Mouse (Mus musculus) v-Abl transformed pro-B cells (cell line): ENCODE results near the gene Slc2a12.

Experiments used
- in situ Hi-C, 2 experiments: fragments of 400-800 bp; cut with MboI; formaldehyde crosslinking; loops; one replicate each; pipeline ENCODE4 v1.15.1; 2025; ENCODE audit not compliant: unreplicated experiment in 2 of 2

Slc2a12 gene

GRCm38 (mm10) chr10:22660286-22661000, 15.6 kb downstream of the Slc2a12 start:
- in situ Hi-C loops: no loop called here

- in situ Hi-C loops: no loop called here
Observed at GRCm38 (mm10) chr10:22668509-22668908, 23.7 kb downstream of the Slc2a12 start.

DNA sequence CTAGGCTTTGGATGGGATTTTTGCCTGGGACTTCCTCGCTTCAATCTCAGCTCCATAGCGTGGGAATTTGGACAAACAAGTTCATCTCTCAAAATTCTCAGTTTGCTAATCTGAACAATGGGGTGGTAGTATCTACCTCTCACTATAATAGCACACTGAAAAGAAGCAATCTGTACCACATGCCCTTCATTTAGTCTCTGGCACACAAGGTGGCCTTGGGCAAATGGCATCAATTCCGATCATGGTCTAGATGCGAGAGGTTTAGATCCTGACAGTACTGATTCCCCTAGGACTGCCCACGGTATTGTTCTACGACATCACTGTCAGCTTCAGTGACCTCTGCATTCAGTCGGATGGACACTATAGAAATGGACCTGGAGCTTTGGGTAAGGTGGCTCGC, 29.4 kb downstream of the Slc2a12 start:
- in situ Hi-C loops: no loop called here

- in situ Hi-C loops: no loop called here
Observed at GRCm38 (mm10) chr10:22675848-22676630, 31.2 kb downstream of the Slc2a12 start.

DNA sequence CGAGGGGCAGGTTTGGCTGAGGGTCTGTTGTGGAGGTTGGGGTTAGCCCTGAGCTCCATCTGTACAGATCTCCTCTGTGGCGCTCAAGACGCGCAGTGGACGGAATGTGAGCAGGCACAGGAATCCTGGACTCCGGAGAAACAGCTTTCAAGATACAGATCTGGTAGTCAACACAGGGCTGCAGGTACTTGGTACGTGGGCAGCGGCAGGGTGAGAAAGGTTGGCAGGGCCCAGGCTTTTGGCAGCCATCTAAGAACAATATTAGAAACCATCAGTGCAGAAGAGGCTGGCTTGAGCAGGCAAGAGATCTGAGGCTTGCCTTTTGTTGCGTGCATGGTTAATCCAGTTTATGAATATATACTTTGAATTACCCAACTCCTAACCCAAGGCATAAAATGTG, 51.4 kb downstream of the Slc2a12 start:
- in situ Hi-C loops: no loop called here

DNA sequence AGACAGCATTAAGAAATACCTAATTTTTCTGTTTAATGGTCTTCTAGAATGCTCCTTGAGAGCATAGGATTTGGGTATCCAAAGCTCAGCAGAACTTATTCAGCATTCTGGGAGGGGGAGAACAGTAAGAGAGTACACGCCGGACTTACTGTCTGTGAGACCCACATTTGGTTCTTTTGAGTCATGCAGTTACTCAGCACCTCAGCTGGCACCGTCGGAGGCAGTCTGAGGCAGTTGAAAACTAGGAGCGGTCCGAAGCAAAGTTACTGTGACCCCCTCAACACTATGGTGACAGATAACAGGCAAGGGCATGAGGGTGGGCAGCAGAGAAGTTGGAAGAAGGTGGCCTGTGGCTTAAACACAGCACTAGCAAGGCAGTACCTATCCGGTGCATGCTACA, 52.1 kb downstream of the Slc2a12 start:
- in situ Hi-C loops: no loop called here

DNA sequence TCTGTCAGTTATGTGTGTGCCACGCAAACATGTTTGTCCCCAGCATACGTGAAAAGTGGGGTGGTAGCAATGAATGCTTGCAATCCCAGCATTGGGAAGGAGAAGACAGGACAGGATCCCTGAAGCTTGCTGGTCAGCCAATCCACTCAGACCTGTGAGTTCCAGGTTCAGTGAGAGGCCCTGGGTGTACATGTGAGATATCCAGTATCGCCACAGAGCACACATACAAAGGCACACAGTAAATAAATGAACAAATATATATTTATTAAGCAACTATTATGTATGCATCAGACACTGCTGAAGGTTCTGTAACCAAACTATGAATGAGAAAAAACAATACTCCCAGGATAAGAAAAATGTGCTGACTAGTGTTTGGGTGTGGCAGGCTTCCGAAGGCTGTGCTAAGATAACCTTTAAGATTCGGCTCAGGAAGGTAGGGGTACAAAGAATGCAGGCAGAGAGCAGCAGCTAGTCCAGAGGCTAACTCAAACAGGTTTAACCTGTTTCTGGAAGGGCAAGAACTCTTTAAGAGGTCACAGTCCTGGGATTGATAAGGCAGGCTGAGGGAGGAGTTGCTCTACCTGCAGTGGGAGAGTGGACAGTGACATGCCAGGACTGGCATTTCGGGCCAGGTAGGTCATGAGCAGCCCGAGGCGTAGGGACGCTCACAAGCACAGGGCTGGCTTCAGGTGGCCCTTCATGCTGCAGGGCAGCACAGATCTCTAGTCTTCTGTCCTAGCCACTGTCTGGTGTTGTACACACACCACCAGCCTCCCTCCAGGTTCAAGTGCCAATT, 53.5 kb downstream of the Slc2a12 start:
- in situ Hi-C loops: no loop called here

DNA sequence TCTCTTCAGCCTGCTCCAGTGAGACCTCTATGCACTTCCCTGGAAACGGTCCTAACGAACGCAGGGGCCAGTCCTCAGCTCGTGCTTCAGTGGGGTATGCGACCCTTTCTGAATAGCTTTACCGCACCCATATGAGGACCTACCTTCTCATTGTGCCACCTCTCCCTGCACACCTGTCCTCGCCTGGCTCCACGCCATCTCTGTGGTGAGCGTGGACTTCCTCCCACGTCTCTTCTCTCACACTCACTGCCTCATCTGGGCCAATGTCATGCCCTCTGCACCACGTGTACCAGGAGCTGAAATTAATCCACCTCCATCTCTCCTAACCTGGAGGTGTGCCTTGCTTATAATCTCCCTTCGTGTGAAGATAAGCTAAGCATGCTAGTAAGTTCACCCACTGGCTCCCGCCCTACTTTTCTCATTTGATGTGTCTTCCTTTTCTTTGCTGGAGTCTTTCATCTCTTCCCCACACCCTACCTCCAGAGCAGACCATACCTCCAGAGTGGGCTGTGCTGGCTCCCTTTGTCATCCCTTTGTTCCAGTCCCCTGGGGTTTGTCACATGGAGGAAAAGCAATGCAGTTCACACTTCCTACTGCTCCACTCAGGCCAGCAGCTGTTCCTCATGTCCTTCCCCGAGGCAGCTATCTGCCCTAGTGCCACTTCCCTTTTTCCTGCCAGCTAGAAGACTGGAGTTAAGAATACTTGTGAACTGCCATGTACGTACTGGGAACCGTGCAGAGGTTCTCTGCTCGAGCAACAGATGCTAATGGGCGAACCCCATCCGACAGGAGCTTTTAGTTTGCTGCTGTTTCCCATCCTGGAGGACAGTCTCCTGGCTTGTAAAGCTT, 54.9 kb downstream of the Slc2a12 start:
- in situ Hi-C loops: loop anchor here (25.0 kb wide), 3 partner anchors 662 to 1088 kb away; partner anchors contain the start of genes Rps12 (in 1 of the 2) and Slc18b1 (in 1 of the 2)

DNA sequence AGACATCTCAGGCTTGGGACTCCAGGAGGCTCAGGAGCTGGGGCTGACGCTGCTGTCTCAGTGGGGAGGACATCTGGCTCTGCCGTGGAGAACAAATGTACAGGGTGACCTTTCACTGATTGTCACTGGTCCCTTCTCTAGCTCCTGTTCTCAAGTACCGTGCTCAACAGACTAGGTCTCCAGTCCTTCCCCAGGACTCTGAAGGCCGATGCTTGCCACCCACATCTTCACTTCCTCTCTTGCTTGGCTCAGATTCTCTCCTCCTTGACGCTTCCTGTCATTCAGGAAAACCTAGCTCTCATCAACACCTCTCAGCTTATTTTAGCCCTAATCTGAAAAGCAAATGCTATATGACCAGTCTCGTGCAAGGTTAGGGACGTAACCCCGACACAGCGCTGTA, 56.0 kb downstream of the Slc2a12 start:
- in situ Hi-C loops: loop anchor here (25.0 kb wide), 3 partner anchors 663 to 1087 kb away; partner anchors contain the start of genes Rps12 (in 1 of the 2) and Slc18b1 (in 1 of the 2)

DNA sequence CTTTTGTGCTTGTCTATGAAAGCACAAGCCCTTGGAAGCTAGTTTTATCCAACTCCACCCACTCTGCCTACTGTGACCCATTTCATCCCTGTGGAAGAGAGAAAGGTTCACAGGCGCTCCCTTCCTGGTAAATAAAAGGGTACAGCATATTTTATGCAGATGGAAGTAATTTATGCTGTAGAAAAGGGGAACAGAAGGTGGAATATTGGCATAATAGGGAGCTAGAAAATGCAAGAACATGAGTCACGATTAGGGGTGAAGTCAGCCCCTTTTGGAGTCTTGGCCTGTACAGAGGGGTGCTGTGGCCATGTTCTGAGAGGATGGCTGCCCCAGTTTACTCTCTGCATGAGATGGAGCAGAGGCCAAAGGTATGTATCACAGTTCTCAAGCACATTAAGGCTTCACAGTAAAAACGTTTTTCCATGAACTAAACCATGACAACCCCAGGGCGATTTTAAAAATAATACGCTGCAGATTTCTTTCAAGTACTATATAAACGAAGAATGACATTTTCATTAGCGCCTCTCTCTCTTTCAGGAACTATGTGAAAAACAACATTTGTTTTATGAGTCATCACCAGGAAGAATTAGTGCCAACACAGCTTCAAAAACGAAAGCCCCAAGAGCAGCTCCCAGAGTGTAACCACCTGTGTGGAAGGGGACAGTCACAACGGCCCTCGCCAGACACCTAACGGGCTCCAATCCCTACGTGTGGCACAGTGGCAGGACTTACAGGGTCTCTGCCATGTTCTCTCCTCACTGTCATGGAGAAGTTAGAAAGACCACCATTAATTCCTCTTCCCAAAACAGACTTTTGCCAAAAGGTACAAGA, 56.9 kb downstream of the Slc2a12 start:
- in situ Hi-C loops: loop anchor here (25.0 kb wide), 3 partner anchors 664 to 1086 kb away; partner anchors contain the start of genes Rps12 (in 1 of the 2) and Slc18b1 (in 1 of the 2)

DNA sequence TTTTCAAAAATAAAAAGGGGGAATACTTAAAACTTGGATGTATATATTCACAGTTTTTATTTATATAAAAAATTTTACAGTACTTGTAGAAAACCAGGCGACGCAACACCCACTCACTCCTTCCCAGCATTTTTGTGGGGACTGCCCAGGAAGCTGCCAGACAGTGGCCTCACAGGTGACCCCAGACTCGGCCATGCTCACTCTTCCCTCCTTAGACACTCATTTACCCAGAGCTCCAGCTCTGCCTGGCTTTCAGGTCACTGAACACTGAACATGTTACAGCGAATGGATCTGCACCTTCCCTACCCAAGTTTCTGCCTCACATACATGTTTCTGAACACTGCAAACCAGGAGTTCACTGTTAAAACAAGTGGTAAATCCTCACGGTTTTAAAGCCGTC, 59.0 kb downstream of the Slc2a12 start:
- in situ Hi-C loops: loop anchor here (25.0 kb wide), 3 partner anchors 667 to 1083 kb away; partner anchors contain the start of genes Rps12 (in 1 of the 2) and Slc18b1 (in 1 of the 2)

- in situ Hi-C loops: loop anchor here (25.0 kb wide), 3 partner anchors 671 to 1079 kb away; partner anchors contain the start of genes Rps12 (in 1 of the 2) and Slc18b1 (in 1 of the 2)
Observed at GRCm38 (mm10) chr10:22708190-22708843, 63.5 kb downstream of the Slc2a12 start.

DNA sequence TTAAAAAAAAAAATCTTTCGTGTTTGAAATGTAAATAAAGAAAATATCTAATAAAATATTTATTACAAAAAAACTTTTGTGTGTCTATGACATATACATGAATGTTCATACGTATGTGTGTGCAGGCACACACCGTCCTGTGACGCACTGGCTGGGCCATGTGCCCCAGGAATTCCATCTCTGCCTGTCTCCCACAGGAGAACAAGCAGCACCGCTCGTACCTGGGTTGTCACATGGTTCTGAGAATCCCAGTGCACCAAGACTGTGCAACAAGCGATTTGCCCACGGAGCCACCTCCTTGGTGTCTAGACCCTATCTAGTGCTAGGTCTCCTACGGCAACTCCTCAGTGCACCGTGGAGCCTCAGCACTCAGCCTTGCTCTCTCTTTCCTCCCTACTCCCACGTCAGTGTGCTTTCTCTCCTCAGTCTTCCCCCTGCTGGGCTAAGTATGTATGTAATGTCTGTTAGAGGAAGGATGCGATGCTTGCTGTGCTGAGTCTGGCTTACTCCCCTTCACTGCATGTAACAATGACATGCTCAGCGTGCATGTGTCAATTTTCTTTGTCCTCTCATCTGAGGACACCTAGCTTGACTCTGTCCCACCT, 65.5 kb downstream of the Slc2a12 start:
- in situ Hi-C loops: loop anchor here (25.0 kb wide), 3 partner anchors 673 to 1077 kb away; partner anchors contain the start of genes Rps12 (in 1 of the 2) and Slc18b1 (in 1 of the 2)

GRCm38 (mm10) chr10:22712955-22713354, 68.1 kb downstream of the Slc2a12 start:
- in situ Hi-C loops: loop anchor here (25.0 kb wide), 3 partner anchors 676 to 1074 kb away; partner anchors contain the start of genes Rps12 (in 1 of the 2) and Slc18b1 (in 1 of the 2)

DNA sequence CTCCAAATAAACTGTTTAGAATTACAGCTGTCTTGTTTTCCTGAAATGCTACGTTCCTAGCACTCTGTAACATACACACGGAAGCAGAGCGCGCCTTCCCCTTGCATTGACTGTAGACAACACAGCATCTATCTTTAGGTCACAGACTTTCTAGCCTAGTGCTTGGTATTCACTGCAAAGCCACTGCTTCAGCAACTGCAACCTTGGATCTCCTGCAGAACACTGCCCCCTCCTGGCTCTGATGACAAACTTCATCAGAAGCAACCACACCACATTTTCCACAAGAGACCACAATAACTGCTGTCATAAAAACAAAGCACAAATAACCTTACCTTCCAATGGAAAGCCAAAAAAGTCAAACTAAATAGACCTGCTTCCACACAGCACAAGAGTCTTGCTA, 69.7 kb downstream of the Slc2a12 start:
- in situ Hi-C loops: loop anchor here (25.0 kb wide), 3 partner anchors 677 to 1073 kb away; partner anchors contain the start of genes Rps12 (in 1 of the 2) and Slc18b1 (in 1 of the 2)

GRCm38 (mm10) chr10:22718475-22718874, 73.7 kb downstream of the Slc2a12 start:
- in situ Hi-C loops: loop anchor here (5.0 to 25.0 kb wide), 5 partner anchors 136 to 1069 kb away; partner anchors contain the start of genes Rps12 (in 1 of the 2) and Slc18b1 (in 1 of the 2)
